Mouse (Mus musculus) kidney, postnatal 0 days (tissue): Measurements from ENCODE around the gene Unc13b. TPM values are rescaled to one million over a fixed set of nuclear protein-coding genes. Genes with fewer than 3 reads are reported as not detected.
A peak's percentile ranks its signal among the peaks of the same experiment; 100 is the strongest.

Source experiments
- ATAC-seq: fragments of 200-750 bp; cut with Nextera tagmentation; replicated peaks from 2 replicates; pipeline ENCODE4 v1.8.0; 2017; ENCODE audit warnings: low read depth, moderate number of reproducible peaks, moderate TSS enrichment, moderate library complexity; ENCODE audit not compliant: low FRiP score
- DNase-seq: peaks from one replicate; pipeline ENCODE4 v3.0.0-alpha.2; 2016; ENCODE audit warnings: low spot score
- H3K27ac ChIP-seq: fragments of 300-500 bp; sonication (generic); 2 replicates; pipeline ENCODE4 v1.5.1; 2014; ENCODE audit warnings: mild to moderate bottlenecking
- H3K27me3 ChIP-seq: fragments of 300-500 bp; sonication (generic); 2 replicates; pipeline ENCODE4 v1.6.1; 2014; ENCODE audit warnings: low read length, mixed read lengths; ENCODE audit not compliant: insufficient read depth
- H3K36me3 ChIP-seq: fragments of 300-500 bp; sonication (generic); 2 replicates; pipeline ENCODE4 v1.6.1; 2014; ENCODE audit warnings: low read length, mixed read lengths; ENCODE audit not compliant: insufficient read depth
- H3K4me1 ChIP-seq: fragments of 300-500 bp; sonication (generic); replicated peaks from 2 replicates; pipeline ENCODE4 v1.6.1; 2014; ENCODE audit warnings: antibody characterized with exemption, low read length, mixed read lengths; ENCODE audit not compliant: insufficient read depth
- H3K4me2 ChIP-seq: fragments of 300-500 bp; sonication (generic); 2 replicates; pipeline ENCODE4 v1.6.1; 2014; ENCODE audit warnings: mild to moderate bottlenecking, low read length, moderate library complexity, mixed read lengths
- H3K4me3 ChIP-seq: fragments of 300-500 bp; sonication (generic); replicated peaks from 2 replicates; pipeline ENCODE4 v1.5.1; 2014; ENCODE audit warnings: low read depth, low read length
- H3K9ac ChIP-seq: fragments of 300-500 bp; sonication (generic); 2 replicates; pipeline ENCODE4 v1.6.1; 2014; ENCODE audit warnings: low read depth, low read length
- H3K9me3 ChIP-seq: fragments of 300-500 bp; sonication (generic); replicated peaks from 2 replicates; pipeline ENCODE4 v1.6.1; 2016; ENCODE audit warnings: low read length, inconsistent platforms, mixed read lengths
- CTCF ChIP-seq: IDR thresholded peaks from 2 replicates; pipeline ENCODE4 v1.5.1; 2016; ENCODE audit warnings: antibody characterized with exemption, low read depth, mild to moderate bottlenecking, moderate library complexity
- WGBS: fragments of 180-500 bp; shearing (Covaris S2); extraction: QIAGEN DNeasy Blood & Tissue Kit; methylation state at CpG from one replicate; pipeline ENCODE4 v1.1.7; 2014; 5-methylcytosine and 5-hydroxymethylcytosine counted together
- polyA plus RNA-seq: library from polyadenylated mRNA; unstranded; fragments of >200 nt; fragmentation: Nextera tagmentation; extraction: Ambion mirVana; gene quantifications from 2 replicates; pipeline ENCODE4 v1.2.1, GENCODE M21; 2015

Gene Unc13b
- polyA plus RNA-seq, 1 experiment from 2014 or later: 3.3 TPM

DNA sequence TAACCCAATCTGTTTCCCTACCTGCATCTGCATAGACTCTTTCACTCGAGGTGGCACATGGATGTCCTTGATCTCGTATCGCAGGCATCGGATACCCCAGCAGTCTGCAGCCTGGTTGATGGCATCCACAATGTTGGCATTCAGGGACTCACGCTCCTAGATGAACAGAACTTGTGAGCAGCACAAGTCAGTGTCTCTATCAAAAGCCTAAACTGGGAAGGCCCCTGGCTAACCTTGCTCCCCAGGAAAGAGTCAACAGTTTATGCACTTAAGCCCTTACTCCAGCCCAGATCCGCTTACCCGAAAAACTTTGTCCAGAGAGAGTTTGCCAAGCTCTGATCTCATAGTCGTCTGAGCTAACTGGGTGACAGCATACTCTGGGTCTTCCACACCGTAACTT, 29.0 kb upstream of the Unc13b start:
- TF ChIP-seq CTCF: no peak
- Histone ChIP-seq H3K27me3 (no peaks in the 10 kb centered on the region), H3K4me3 (no peak overlapping the region), H3K4me1 (peaks cover 11% of the 10 kb centered on the region), H3K4me2 (0 out of 2 replicates have a peak overlapping the region, but pooled peaks have one; percentile 79), H3K9me3 (no peaks in the 10 kb centered on the region), H3K9ac (0 out of 2 replicates have a peak overlapping the region, but pooled peaks have one; percentile 5), H3K36me3 (peaks cover 35% of the 10 kb centered on the region), H3K27ac (no peak overlapping the region)
- 96% methylated on average over 9 of the region's 9 CpGs for WGBS
- no peak for DNase-seq
- no peak for ATAC-seq

DNA sequence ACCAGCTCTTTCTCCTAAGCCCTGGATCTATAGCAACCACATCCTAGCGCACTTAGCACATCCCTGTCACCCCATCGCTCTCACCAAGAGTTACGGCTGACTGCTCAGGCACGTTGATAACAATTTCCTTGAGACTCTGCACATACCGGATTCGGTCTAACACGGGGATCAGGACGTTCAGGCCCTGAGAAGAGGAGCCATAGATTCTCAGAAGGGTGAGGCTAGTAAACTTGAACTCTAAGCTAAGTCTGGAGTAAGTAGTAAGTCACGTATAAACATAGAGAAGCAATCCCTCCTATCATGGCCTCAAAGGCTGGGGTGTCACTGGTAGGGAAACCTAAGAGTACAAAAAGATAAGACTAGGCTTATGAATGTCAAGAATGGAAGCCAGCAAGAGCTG, 28.4 kb upstream of the Unc13b start:
- Histone ChIP-seq H3K27me3 (no peaks in the 10 kb centered on the region), H3K4me2 (peak overlapping the region; percentile 79), H3K4me3 (peak overlapping the region; percentile 64), H3K36me3 (peaks cover 37% of the 10 kb centered on the region), H3K9me3 (no peaks in the 10 kb centered on the region), H3K27ac (peak overlapping the region; percentile 88), H3K4me1 (peaks cover 7% of the 10 kb centered on the region), H3K9ac (peak overlapping the region; percentile 73)
- 49% methylated on average over 9 of the region's 9 CpGs for WGBS
- ATAC-seq (no peak), DNase-seq (no peak)
- no peak for TF ChIP-seq CTCF

- no peaks in the 10 kb centered on the region for H3K9me3 ChIP-seq
- H3K9ac ChIP-seq: peak overlapping the region; percentile 73
- H3K36me3 ChIP-seq: peaks cover 37% of the 10 kb centered on the region
- peaks cover 7% of the 10 kb centered on the region for H3K4me1 ChIP-seq
- H3K4me3 ChIP-seq: peak overlapping the region; percentile 64
- peak overlapping the region; percentile 79 for H3K4me2 ChIP-seq
- H3K27me3 ChIP-seq: no peaks in the 10 kb centered on the region
- DNase-seq (peak; percentile 38), ATAC-seq (peak; percentile 65)
- WGBS: under 1% methylated on average over 28 of the region's 28 CpGs
- no peak for TF ChIP-seq CTCF
- peak overlapping the region; percentile 88 for H3K27ac ChIP-seq
These were observed 27.9 kb upstream of the Unc13b start for GRCm38 (mm10) chr4:43030780-43031230.

- Histone ChIP-seq H3K27me3 (no peaks in the 10 kb centered on the region), H3K4me3 (peak within 1 kb of the TSS; percentile 64), H3K27ac (peak within 1 kb of the TSS; percentile 88), H3K9ac (peak within 1 kb of the TSS; percentile 73), H3K4me2 (peak within 1 kb of the TSS; percentile 79), H3K36me3 (peaks cover 43% of the 10 kb centered on the region), H3K4me1 (peaks cover 7% of the 10 kb centered on the region), H3K9me3 (no peaks in the 10 kb centered on the region)
- ATAC-seq (peak; percentile 95), DNase-seq (peak; percentile 100)
- under 1% methylated on average over 38 of the region's 38 CpGs for WGBS
- TF ChIP-seq CTCF: peak; percentile 59
These were observed 27.3 kb upstream of the Unc13b start, which contains the start of gene Stoml2 for GRCm38 (mm10) chr4:43031237-43031995. Gene Stoml2 (minus strand): TSS chr4:43031710.

GRCm38 (mm10) chr4:43032501-43032900, 26.3 kb upstream of the Unc13b start:
- TF ChIP-seq CTCF: no peak
- no peak overlapping the region for H3K4me3 ChIP-seq
- DNase-seq (no peak), ATAC-seq (no peak)
- WGBS: 100% methylated on average over 1 of the region's 1 CpGs
- peaks cover 7% of the 10 kb centered on the region for H3K4me1 ChIP-seq
- H3K27ac ChIP-seq: no peak overlapping the region
- H3K36me3 ChIP-seq: peaks cover 38% of the 10 kb centered on the region
- H3K27me3 ChIP-seq: no peaks in the 10 kb centered on the region
- no peak overlapping the region for H3K9ac ChIP-seq
- H3K9me3 ChIP-seq: no peaks in the 10 kb centered on the region
- no peak overlapping the region for H3K4me2 ChIP-seq

- WGBS: 86% methylated on average over 14 of the region's 14 CpGs
- H3K4me2 ChIP-seq: no peak overlapping the region
- no peak for TF ChIP-seq CTCF
- no peak overlapping the region for H3K4me3 ChIP-seq
- no peaks in the 10 kb centered on the region for H3K9me3 ChIP-seq
- peaks cover 28% of the 10 kb centered on the region for H3K36me3 ChIP-seq
- peaks cover 7% of the 10 kb centered on the region for H3K4me1 ChIP-seq
- H3K27me3 ChIP-seq: no peaks in the 10 kb centered on the region
- ATAC-seq (no peak), DNase-seq (no peak)
- no peak overlapping the region for H3K9ac ChIP-seq
- no peak overlapping the region for H3K27ac ChIP-seq
These were observed 25.3 kb upstream of the Unc13b start for GRCm38 (mm10) chr4:43033481-43033880.
